ENCODE assay signal across 7 mouse cellular contexts in genomic region chr6:91000819-91001525, GRCm38 (mm10). TPM values are rescaled to one million over a fixed set of nuclear protein-coding genes. Genes with fewer than 3 reads are reported as not detected.
DNase-seq lines count a peak whose midpoint lies in the region; ATAC-seq lines count a peak whose summit lies in the region.

No protein-coding gene starts in this region.

- no peak overlapping the region for H3K27ac ChIP-seq in lung, embryonic 16.5 days (ENCODE audit: low read length)
- peak overlapping the region; percentile 56 for H3K27ac ChIP-seq in hindbrain, embryonic 13.5 days
- H3K27ac ChIP-seq in limb, embryonic 12.5 days = no peak overlapping the region

- no peak overlapping the region for H3K4me3 ChIP-seq in lung, embryonic 16.5 days (ENCODE audit: low read length)
- H3K4me3 ChIP-seq in hindbrain, embryonic 13.5 days = no peak overlapping the region
- no peak overlapping the region for H3K4me3 ChIP-seq in limb, embryonic 12.5 days (replicated peaks)

- no peaks in the 10 kb centered on the region for H3K36me3 ChIP-seq in lung, embryonic 16.5 days (ENCODE audit: control insufficient read depth, insufficient read depth, low read length)
- no peaks in the 10 kb centered on the region for H3K36me3 ChIP-seq in hindbrain, embryonic 13.5 days
- H3K36me3 ChIP-seq in limb, embryonic 12.5 days = no peaks in the 10 kb centered on the region

- H3K4me2 ChIP-seq in lung, embryonic 16.5 days (ENCODE audit: low read depth, low read length) = peak overlapping the region; percentile 18
- H3K4me2 ChIP-seq in hindbrain, embryonic 13.5 days = peak overlapping the region; percentile 48
- H3K4me2 ChIP-seq in limb, embryonic 12.5 days = peak overlapping the region; percentile 17; the same call in 1 of the 2 replicates

- no peak for DNase-seq in lung, postnatal 14 days
- peak; percentile 59 for DNase-seq in embryo, embryonic 11 days
- peak; percentile 47 to 53 for DNase-seq in right cerebral cortex, postnatal 10 days (ENCODE audit: low spot score in 2 of 2)
- DNase-seq in spleen, adult 12 weeks (ENCODE audit: low spot score) = no peak

- ATAC-seq in lung, embryonic 16.5 days (ENCODE audit: low read depth) = peak; percentile 65
- ATAC-seq in hindbrain, embryonic 13.5 days (ENCODE audit: low FRiP score) = peak; percentile 71
- no peak for ATAC-seq in limb, embryonic 12.5 days (ENCODE audit: insufficient number of reproducible peaks, insufficient read depth, low FRiP score, low TSS enrichment, low read depth)

- H3K9me3 ChIP-seq in lung, embryonic 16.5 days (ENCODE audit: control insufficient read depth, low read length) = no peaks in the 10 kb centered on the region
- no peaks in the 10 kb centered on the region for H3K9me3 ChIP-seq in hindbrain, embryonic 13.5 days
- H3K9me3 ChIP-seq in limb, embryonic 12.5 days = no peaks in the 10 kb centered on the region

- no peaks in the 10 kb centered on the region; the same call in 1 of the 2 replicates for H3K4me1 ChIP-seq in lung, embryonic 16.5 days (replicated peaks; ENCODE audit: control insufficient read depth, insufficient read depth, low read length)
- peaks cover 17% of the 10 kb centered on the region for H3K4me1 ChIP-seq in hindbrain, embryonic 13.5 days (replicated peaks)
- H3K4me1 ChIP-seq in limb, embryonic 12.5 days (replicated peaks) = peaks cover 9% of the 10 kb centered on the region; the same call in 1 of the 2 replicates

- no peak overlapping the region for H3K9ac ChIP-seq in lung, embryonic 16.5 days (ENCODE audit: low read length)
- peak overlapping the region; percentile 31; the same call in 1 of the 2 replicates for H3K9ac ChIP-seq in hindbrain, embryonic 13.5 days
- no peak overlapping the region for H3K9ac ChIP-seq in limb, embryonic 12.5 days (replicated peaks)

- WGBS in lung, embryonic 16.5 days = 17% methylated on average over 15 of the region's 15 CpGs
- 8% methylated on average over 15 of the region's 15 CpGs for WGBS in hindbrain, embryonic 13.5 days
- 13% methylated on average over 15 of the region's 15 CpGs for WGBS in limb, embryonic 12.5 days

- H3K27me3 ChIP-seq in lung, embryonic 16.5 days (ENCODE audit: control insufficient read depth, insufficient read depth, low read depth, low read length) = no peaks in the 10 kb centered on the region
- H3K27me3 ChIP-seq in hindbrain, embryonic 13.5 days = no peaks in the 10 kb centered on the region
- peaks cover 15% of the 10 kb centered on the region for H3K27me3 ChIP-seq in limb, embryonic 12.5 days

RNA-seq across cellular contexts. Expression of gene Iqsec1, which starts 12.5 kb away (rescaled TPM):
- polyA plus RNA-seq in lung, embryonic 16.5 days (2015; fragmentation: Nextera tagmentation; extraction: Ambion mirVana) = 11.7 and 11.9 TPM in 2 replicates
- polyA plus RNA-seq in hindbrain, embryonic 13.5 days (2015; fragmentation: Nextera tagmentation; extraction: Ambion mirVana) = 19.2 and 20.6 TPM in 2 replicates
- polyA plus RNA-seq in limb, embryonic 12.5 days (2016; fragmentation: Nextera tagmentation; extraction: Ambion mirVana) = 8.9 and 9.8 TPM in 2 replicates

Comparison
In these comparisons a context has a peak if more than half of its experiments do, and no peak if none do; other contexts are left out.
1. DNase-seq: peak in embryo, embryonic 11 days (single experiment) and right cerebral cortex, postnatal 10 days (2 of 2); none in lung, postnatal 14 days (single experiment) and spleen, adult 12 weeks (single experiment).
2. Peak in every context shown above with its lines, with median percentiles within 50 percentile points of each other: H3K4me2 ChIP-seq.